Mouse (Mus musculus) layer of hippocampus, adult 9-10 months (tissue): ENCODE data around the gene Igsf23.
"Not testable (repeated sequence)": the region's sequence is repeated elsewhere in the genome, so short reads cannot be mapped to it uniquely, and the experiment has no call there.

ENCODE experiments used
- DNase-seq: peaks from one replicate; pipeline ENCODE4 v3.0.0; 2022; ENCODE audit warnings: low spot score

The Igsf23 gene

GRCm38 (mm10) chr7:19935171-19935751 lies 15.3 kb downstream of the Igsf23 start:
- DNase-seq, result no peak

- DNase-seq, result peak; percentile 62
These were observed 17.4 kb downstream of the Igsf23 start for GRCm38 (mm10) chr7:19932877-19933809.

- no peak for DNase-seq
These were observed 18.3 kb downstream of the Igsf23 start for GRCm38 (mm10) chr7:19932133-19932876.

GRCm38 (mm10) chr7:19930481-19930880 lies 20.1 kb downstream of the Igsf23 start:
- DNase-seq, result not testable (repeated sequence)

GRCm38 (mm10) chr7:19928486-19928885 lies 22.1 kb downstream of the Igsf23 start:
- no peak for DNase-seq

GRCm38 (mm10) chr7:19926849-19927480 lies 23.6 kb downstream of the Igsf23 start:
- no peak for DNase-seq

- DNase-seq, result no peak
These were observed 25.2 kb downstream of the Igsf23 start for GRCm38 (mm10) chr7:19925376-19925775.

GRCm38 (mm10) chr7:19923797-19924196 lies 26.8 kb downstream of the Igsf23 start:
- no peak for DNase-seq

GRCm38 (mm10) chr7:19923354-19923753 lies 27.2 kb downstream of the Igsf23 start:
- DNase-seq, result no peak

- DNase-seq, result peak; percentile 50
These were observed 29.9 kb downstream of the Igsf23 start, which contains the start of gene Pvr for GRCm38 (mm10) chr7:19920506-19921261. Pvr (minus strand) TSS chr7:19921160.

- no peak for DNase-seq
These were observed 30.4 kb downstream of the Igsf23 start for GRCm38 (mm10) chr7:19920166-19920505.

- DNase-seq, result no peak
These were observed 36.0 kb downstream of the Igsf23 start for GRCm38 (mm10) chr7:19914558-19914957.

GRCm38 (mm10) chr7:19911695-19912524 lies 38.6 kb downstream of the Igsf23 start:
- DNase-seq, result no peak

- DNase-seq, result no peak
These were observed 39.3 kb downstream of the Igsf23 start for GRCm38 (mm10) chr7:19911292-19911658.

- DNase-seq, result peak; percentile 61
These were observed 39.9 kb downstream of the Igsf23 start for GRCm38 (mm10) chr7:19910421-19911291.

GRCm38 (mm10) chr7:19889881-19890280 lies 60.7 kb downstream of the Igsf23 start:
- DNase-seq, result no peak

GRCm38 (mm10) chr7:19887849-19888248 lies 62.7 kb downstream of the Igsf23 start, which contains the start of gene Ceacam19:
Ceacam19 (minus strand) TSS chr7:19887965.
- DNase-seq, result no peak
